Mouse (Mus musculus) C2C12 (cell line): ENCODE measurements around the gene Nfat5.

Experiments used
- CEBPB ChIP-seq: IDR thresholded peaks from one replicate; pipeline ENCODE4 v1.6.1; 2011; ENCODE audit warnings: low read depth, mild to moderate bottlenecking, control low read depth, moderate library complexity
- CTCF ChIP-seq: IDR thresholded peaks from one replicate; pipeline ENCODE4 v1.5.1; 2011; ENCODE audit not compliant: control insufficient read depth, insufficient read depth, insufficient read length
- FOSL1 ChIP-seq: IDR thresholded peaks from one replicate; pipeline ENCODE4 v1.8.0; 2011; ENCODE audit warnings: mild to moderate bottlenecking, low read length; ENCODE audit not compliant: poor library complexity, insufficient read depth, severe bottlenecking
- MYOD1 ChIP-seq: IDR thresholded peaks from one replicate; pipeline ENCODE4 v1.6.1; 2011; ENCODE audit warnings: low read depth; ENCODE audit not compliant: control insufficient read depth, insufficient read length
- MYOG ChIP-seq: IDR thresholded peaks from one replicate; pipeline ENCODE4 v1.6.1; 2011; ENCODE audit not compliant: control insufficient read depth, insufficient read length; ENCODE audit errors: extremely low read depth

DNA sequence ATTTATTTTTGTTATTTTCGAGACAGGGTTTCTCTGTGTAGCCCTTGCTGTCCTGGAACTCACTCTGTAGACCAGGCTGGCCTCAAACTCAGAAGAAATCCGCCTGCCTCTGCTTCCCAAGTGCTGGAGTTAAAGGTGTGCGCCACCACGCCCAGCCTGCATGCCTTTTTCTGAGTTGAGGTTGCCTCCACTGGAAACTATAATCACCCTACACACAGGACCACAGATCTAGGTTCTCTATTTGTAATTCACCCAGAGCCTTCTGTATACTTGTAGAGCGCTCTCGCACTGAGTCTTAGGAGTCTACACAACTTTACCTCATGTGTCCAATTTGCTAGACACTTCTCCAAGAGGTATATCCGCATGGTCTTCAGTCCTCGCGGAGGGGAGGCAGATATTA lies 130.9 kb downstream of the Nfat5 start:
- TF ChIP-seq CTCF (no peak), FOSL1 (no peak), CEBPB (no peak), MYOD1 (no peak), MYOG (no peak)
